Mouse (Mus musculus): ENCODE data around the gene Slc35e2. TPM values are rescaled to one million over a fixed set of nuclear protein-coding genes. Genes with fewer than 3 reads are reported as not detected.
A peak's percentile ranks its signal among the peaks of the same experiment; 100 is the strongest.

The Slc35e2 gene
- 5.8 and 6.7 TPM in 2 replicates for polyA plus RNA-seq (2015; fragmentation: Nextera tagmentation; extraction: Ambion mirVana)

DNA sequence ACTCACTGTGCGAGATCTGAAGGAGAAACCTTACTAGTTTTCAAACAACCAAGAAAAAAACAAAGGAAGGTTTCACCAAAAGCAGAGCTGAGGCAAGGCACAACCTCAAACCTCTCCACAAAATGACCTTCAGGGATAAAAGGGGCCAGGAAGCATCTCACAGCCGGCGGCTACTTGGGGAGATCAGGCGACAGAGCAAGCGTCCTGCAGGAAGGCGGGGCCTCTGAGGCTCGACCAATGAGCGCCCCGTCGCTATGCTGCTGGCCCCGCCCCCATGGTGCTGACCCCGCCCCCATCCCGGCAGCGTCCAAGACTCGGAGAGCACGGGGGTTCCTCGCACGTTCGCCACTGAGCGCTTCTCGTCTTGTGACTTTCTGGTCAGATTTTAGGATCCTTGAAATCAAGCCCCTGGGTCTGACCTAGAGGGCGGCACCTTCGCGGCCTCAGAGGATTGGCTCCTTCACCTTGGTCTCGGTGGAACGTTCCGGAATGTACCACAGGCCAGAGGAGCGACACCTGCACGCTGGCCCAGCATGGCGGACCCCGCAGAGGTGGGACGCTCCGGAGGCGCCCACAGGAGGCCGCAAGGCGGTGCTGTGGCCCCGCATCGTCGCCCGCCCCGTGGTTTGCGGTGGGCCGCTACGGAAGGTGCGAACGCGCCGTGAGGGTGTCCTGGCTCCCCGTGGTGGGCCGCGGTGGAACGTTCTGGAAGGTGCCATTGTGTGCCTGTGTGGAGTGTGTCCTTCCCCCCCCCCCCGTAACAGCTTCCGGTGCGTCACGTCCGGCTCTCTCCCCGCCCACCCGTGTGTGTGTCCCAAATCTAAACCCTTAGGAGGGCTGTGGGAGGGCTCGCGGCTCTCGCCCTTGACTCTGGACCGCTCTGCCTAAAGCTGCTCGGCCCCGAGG lies at the start of gene Slc35e2:
Gene Slc35e2, plus strand, starts transcription at position 326 of the 906 bp plus-strand sequence.
- H3K27me3 ChIP-seq: no peaks in the 10 kb centered on the region
- H3K36me3 ChIP-seq: peaks cover 3% of the 10 kb centered on the region; the same call in 1 of the 2 replicates
- H3K4me1 ChIP-seq (replicated peaks): peaks cover 18% of the 10 kb centered on the region
- peak within 1 kb of the TSS; percentile 99 for H3K27ac ChIP-seq
- ATAC-seq (replicated peaks; ENCODE audit: insufficient number of reproducible peaks, insufficient read depth, low FRiP score, low read depth): peak; percentile 95
- H3K4me3 ChIP-seq: peak within 1 kb of the TSS; percentile 99
- H3K9me3 ChIP-seq (replicated peaks): no peaks in the 10 kb centered on the region
- peak within 1 kb of the TSS; percentile 96 for H3K9ac ChIP-seq
- peak within 1 kb of the TSS; percentile 96 for H3K4me2 ChIP-seq
- under 1% methylated on average over 61 of the region's 65 CpGs for WGBS

DNA sequence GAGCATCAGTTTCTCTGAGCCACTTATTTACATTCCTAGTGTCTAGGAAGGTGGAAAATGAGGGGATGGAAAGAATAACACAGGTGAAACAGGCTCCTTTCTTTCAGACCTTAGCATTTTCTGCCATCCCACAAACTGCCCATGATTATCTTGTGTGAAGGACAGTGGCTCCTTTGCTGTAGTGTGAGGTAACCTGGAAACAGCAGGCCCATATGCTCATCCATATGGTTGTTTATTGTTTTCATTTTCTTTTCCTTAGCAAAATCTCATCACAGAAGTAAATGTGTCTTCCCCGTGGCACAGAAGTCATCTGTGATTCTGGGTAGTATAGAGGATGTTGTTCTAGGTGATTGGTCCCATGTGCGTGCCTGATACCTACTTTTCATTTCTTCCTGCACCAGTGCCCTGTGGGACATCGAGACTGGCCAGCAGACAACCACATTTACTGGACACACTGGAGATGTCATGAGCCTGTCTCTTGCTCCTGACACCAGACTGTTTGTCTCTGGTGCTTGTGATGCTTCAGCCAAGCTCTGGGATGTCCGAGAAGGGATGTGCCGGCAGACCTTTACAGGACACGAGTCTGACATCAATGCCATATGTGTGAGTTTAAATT lies 48.2 kb upstream of the Slc35e2 start:
- H3K4me3 ChIP-seq: no peak overlapping the region
- no peak for ATAC-seq (replicated peaks; ENCODE audit: insufficient number of reproducible peaks, insufficient read depth, low FRiP score, low read depth)
- H3K9me3 ChIP-seq (replicated peaks): no peaks in the 10 kb centered on the region
- H3K4me1 ChIP-seq (replicated peaks): no peaks in the 10 kb centered on the region
- peaks cover 63% of the 10 kb centered on the region for H3K36me3 ChIP-seq
- H3K4me2 ChIP-seq: no peak overlapping the region
- no peak overlapping the region for H3K9ac ChIP-seq
- no peak overlapping the region for H3K27ac ChIP-seq
- 90% methylated on average over 6 of the region's 6 CpGs for WGBS
- H3K27me3 ChIP-seq: no peaks in the 10 kb centered on the region

- no peak for ATAC-seq (replicated peaks; ENCODE audit: insufficient number of reproducible peaks, insufficient read depth, low FRiP score, low read depth)
- no peak overlapping the region for H3K9ac ChIP-seq
- H3K9me3 ChIP-seq (replicated peaks): no peaks in the 10 kb centered on the region
- no peaks in the 10 kb centered on the region for H3K27me3 ChIP-seq
- no peak overlapping the region for H3K27ac ChIP-seq
- H3K4me3 ChIP-seq: no peak overlapping the region
- peaks cover 73% of the 10 kb centered on the region for H3K36me3 ChIP-seq
- 70% methylated on average over 4 of the region's 4 CpGs for WGBS
- peaks cover 8% of the 10 kb centered on the region for H3K4me1 ChIP-seq (replicated peaks)
- no peak overlapping the region for H3K4me2 ChIP-seq
These were observed 46.3 kb upstream of the Slc35e2 start for GRCm38 (mm10) chr4:155554880-155555279.

GRCm38 (mm10) chr4:155555464-155555863 lies 45.8 kb upstream of the Slc35e2 start:
- Histone ChIP-seq H3K4me2 (no peak overlapping the region), H3K4me1 (replicated peaks) (peaks cover 14% of the 10 kb centered on the region), H3K9ac (no peak overlapping the region), H3K27ac (no peak overlapping the region), H3K9me3 (replicated peaks) (no peaks in the 10 kb centered on the region), H3K4me3 (no peak overlapping the region), H3K36me3 (peaks cover 79% of the 10 kb centered on the region), H3K27me3 (no peaks in the 10 kb centered on the region)
- WGBS: 43% methylated on average over 1 of the region's 1 CpGs
- ATAC-seq (replicated peaks; ENCODE audit: insufficient number of reproducible peaks, insufficient read depth, low FRiP score, low read depth): no peak

- no peaks in the 10 kb centered on the region for H3K27me3 ChIP-seq
- no peak overlapping the region for H3K4me2 ChIP-seq
- ATAC-seq (replicated peaks; ENCODE audit: insufficient number of reproducible peaks, insufficient read depth, low FRiP score, low read depth): no peak
- H3K9ac ChIP-seq: no peak overlapping the region
- 57% methylated on average over 6 of the region's 6 CpGs for WGBS
- H3K4me3 ChIP-seq: no peak overlapping the region
- H3K4me1 ChIP-seq (replicated peaks): peaks cover 41% of the 10 kb centered on the region
- H3K27ac ChIP-seq: peak overlapping the region; percentile 33
- no peaks in the 10 kb centered on the region for H3K9me3 ChIP-seq (replicated peaks)
- H3K36me3 ChIP-seq: peaks cover 50% of the 10 kb centered on the region
These were observed 41.8 kb upstream of the Slc35e2 start for GRCm38 (mm10) chr4:155559454-155559853.

- Histone ChIP-seq H3K4me2 (no peak overlapping the region), H3K9ac (no peak overlapping the region)
These were observed 40.3 kb upstream of the Slc35e2 start for GRCm38 (mm10) chr4:155560932-155561331.

GRCm38 (mm10) chr4:155561661-155562442 lies 39.4 kb upstream of the Slc35e2 start, which contains the start of gene Nadk:
Gene Nadk (plus strand): TSS chr4:155562378.
- ATAC-seq (replicated peaks; ENCODE audit: insufficient number of reproducible peaks, insufficient read depth, low FRiP score, low read depth): no peak
- Histone ChIP-seq H3K4me3 (peak within 1 kb of the TSS; percentile 94), H3K4me1 (replicated peaks) (peaks cover 56% of the 10 kb centered on the region), H3K9ac (peak within 1 kb of the TSS; percentile 27; the same call in 1 of the 2 replicates), H3K27ac (peak within 1 kb of the TSS; percentile 98), H3K4me2 (peak within 1 kb of the TSS; percentile 76), H3K9me3 (replicated peaks) (no peaks in the 10 kb centered on the region), H3K27me3 (no peaks in the 10 kb centered on the region), H3K36me3 (peaks cover 30% of the 10 kb centered on the region)
- WGBS: 68% methylated on average over 7 of the region's 7 CpGs

More at GRCm38 (mm10) chr4:155560932-155561331, 40.3 kb upstream of the Slc35e2 start:
- H3K9me3 ChIP-seq (replicated peaks): no peaks in the 10 kb centered on the region
- peaks cover 36% of the 10 kb centered on the region for H3K36me3 ChIP-seq
- no peak for ATAC-seq (replicated peaks; ENCODE audit: insufficient number of reproducible peaks, insufficient read depth, low FRiP score, low read depth)
- H3K27ac ChIP-seq: peak overlapping the region; percentile 98
- H3K4me3 ChIP-seq: no peak overlapping the region
- WGBS: 34% methylated on average over 2 of the region's 2 CpGs
- H3K4me1 ChIP-seq (replicated peaks): peaks cover 50% of the 10 kb centered on the region
- H3K27me3 ChIP-seq: no peaks in the 10 kb centered on the region

DNA sequence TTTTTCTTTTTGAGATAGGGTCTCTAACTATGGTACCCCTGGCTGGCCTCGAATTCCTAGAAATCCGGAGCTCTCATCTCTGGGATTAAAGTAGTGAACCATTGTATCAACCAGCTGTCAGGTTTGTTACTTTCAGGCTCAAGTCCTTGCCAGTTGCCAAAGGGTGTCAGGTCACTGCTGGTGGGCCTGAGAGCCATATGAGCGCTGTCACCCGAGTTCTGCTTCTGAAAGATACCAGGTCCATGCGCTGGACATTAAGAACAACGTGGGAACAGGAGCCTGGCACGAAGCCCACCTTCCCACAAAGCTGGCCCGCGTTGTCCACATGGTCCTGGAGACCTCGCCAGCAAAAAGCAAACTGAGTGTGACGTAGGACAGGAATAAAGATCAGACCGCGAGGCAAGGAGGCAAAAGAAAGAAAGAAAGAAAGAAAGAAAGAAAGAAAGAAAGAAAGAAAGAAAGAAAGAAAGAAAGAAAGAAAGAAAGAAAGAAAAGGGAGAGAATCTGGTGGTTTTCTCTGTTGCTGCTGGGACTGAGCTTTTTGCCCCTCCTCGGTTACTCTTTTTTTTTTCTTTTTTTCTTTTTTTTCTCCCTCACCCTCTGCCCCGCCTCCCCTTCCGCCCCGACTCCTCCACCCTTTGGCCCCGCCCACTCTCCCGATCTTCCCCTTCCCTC lies 38.4 kb upstream of the Slc35e2 start:
- H3K9ac ChIP-seq: peak overlapping the region; percentile 27; the same call in 1 of the 2 replicates
- peak overlapping the region; percentile 76 for H3K4me2 ChIP-seq
- peak overlapping the region; percentile 98 for H3K27ac ChIP-seq
- peaks cover 56% of the 10 kb centered on the region for H3K4me1 ChIP-seq (replicated peaks)
- H3K4me3 ChIP-seq: peak overlapping the region; percentile 94
- no peaks in the 10 kb centered on the region for H3K27me3 ChIP-seq
- WGBS: 1% methylated on average over 19 of the region's 19 CpGs
- peak; percentile 50 for ATAC-seq (replicated peaks; ENCODE audit: insufficient number of reproducible peaks, insufficient read depth, low FRiP score, low read depth)
- H3K9me3 ChIP-seq (replicated peaks): no peaks in the 10 kb centered on the region
- peaks cover 23% of the 10 kb centered on the region for H3K36me3 ChIP-seq

DNA sequence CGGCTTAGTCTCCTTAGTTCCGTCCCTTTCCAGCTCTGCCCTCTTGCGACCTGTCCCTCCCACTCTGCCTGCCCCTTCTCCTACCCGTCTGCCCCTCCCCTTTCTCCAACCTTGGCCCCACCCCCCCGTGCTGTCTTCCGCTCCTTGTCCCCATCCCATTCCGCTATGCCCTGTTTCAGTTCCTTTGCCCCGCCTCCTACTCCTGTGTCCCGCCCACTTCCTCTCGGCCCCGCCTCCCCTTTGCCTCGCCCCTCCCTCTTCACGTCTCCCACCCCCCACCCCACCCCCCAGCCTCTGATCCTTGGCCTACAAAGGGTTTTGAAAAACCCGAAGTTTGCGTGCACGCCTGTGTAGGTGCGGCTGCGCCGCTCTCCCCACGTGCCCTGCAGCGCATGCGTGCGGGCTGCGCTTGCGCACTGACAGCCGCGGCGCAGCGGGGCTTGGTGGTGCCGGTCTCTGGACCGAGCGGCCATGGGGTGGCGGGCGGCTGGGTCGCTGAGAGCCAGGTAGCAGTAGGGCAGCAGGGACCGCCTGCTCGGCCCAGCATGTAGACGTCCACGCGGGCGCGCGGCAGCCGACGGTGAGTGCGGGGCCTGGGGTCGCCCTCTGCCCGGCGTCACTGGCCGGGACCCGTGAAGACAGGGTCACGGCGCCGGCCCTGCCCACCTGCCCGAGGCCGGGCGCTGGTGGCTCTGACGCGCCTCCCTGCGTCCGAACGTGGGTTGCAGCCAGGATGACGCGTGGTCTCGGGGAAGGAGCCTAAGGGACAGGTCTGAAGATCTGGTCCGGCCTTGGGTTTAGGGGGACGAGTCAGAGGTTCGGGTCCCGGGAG lies 37.6 kb upstream of the Slc35e2 start:
- Histone ChIP-seq H3K36me3 (peaks cover 20% of the 10 kb centered on the region), H3K27me3 (no peaks in the 10 kb centered on the region), H3K27ac (peak overlapping the region; percentile 98), H3K4me1 (replicated peaks) (peaks cover 57% of the 10 kb centered on the region), H3K9ac (peak overlapping the region; percentile 88), H3K9me3 (replicated peaks) (no peaks in the 10 kb centered on the region), H3K4me3 (peak overlapping the region; percentile 94), H3K4me2 (peak overlapping the region; percentile 76)
- ATAC-seq (replicated peaks; ENCODE audit: insufficient number of reproducible peaks, insufficient read depth, low FRiP score, low read depth): peak; percentile 94
- under 1% methylated on average over 69 of the region's 69 CpGs for WGBS

Measured in heart, embryonic 15.5 days (tissue).